Mouse (Mus musculus): ENCODE results near the gene Gm4737.
"Not testable (repeated sequence)": the region's sequence is repeated elsewhere in the genome, so short reads cannot be mapped to it uniquely, and the experiment has no call there.

The Gm4737 gene

GRCm38 (mm10) chr16:46154832-46155231 is at the start of gene Gm4737:
Gm4737 (minus strand) TSS chr16:46155077.
- DNase-seq (ENCODE audit: low spot score): not testable (repeated sequence)

- no peak for DNase-seq (ENCODE audit: low spot score)
Observed at GRCm38 (mm10) chr16:46195792-46196191, 40.9 kb upstream of the Gm4737 start.

GRCm38 (mm10) chr16:46183096-46183495 is 28.2 kb upstream of the Gm4737 start:
- no peak for DNase-seq (ENCODE audit: low spot score)

GRCm38 (mm10) chr16:46178121-46178801 is 23.4 kb upstream of the Gm4737 start:
- no peak for DNase-seq (ENCODE audit: low spot score)

GRCm38 (mm10) chr16:46173039-46173438 is 18.2 kb upstream of the Gm4737 start:
- DNase-seq (ENCODE audit: low spot score): no peak

GRCm38 (mm10) chr16:46166971-46167370 is 12.1 kb upstream of the Gm4737 start:
- DNase-seq (ENCODE audit: low spot score): no peak

GRCm38 (mm10) chr16:46165305-46165704 is 10.4 kb upstream of the Gm4737 start:
- DNase-seq (ENCODE audit: low spot score): no peak

- DNase-seq (ENCODE audit: low spot score): no peak
Observed at GRCm38 (mm10) chr16:46151141-46151540, 3.7 kb downstream of the Gm4737 start.

GRCm38 (mm10) chr16:46148661-46149341 is 6.1 kb downstream of the Gm4737 start:
- DNase-seq (ENCODE audit: low spot score): no peak

GRCm38 (mm10) chr16:46146962-46147361 is 7.9 kb downstream of the Gm4737 start:
- no peak for DNase-seq (ENCODE audit: low spot score)

GRCm38 (mm10) chr16:46122238-46122637 is 32.6 kb downstream of the Gm4737 start:
- DNase-seq (ENCODE audit: low spot score): no peak

- DNase-seq (ENCODE audit: low spot score): no peak
Observed at GRCm38 (mm10) chr16:46121420-46121819, 33.5 kb downstream of the Gm4737 start.

- no peak for DNase-seq (ENCODE audit: low spot score)
Observed at GRCm38 (mm10) chr16:46120607-46121006, 34.3 kb downstream of the Gm4737 start.

GRCm38 (mm10) chr16:46120020-46120419 is 34.9 kb downstream of the Gm4737 start, which contains the start of gene Cd96:
Cd96 (minus strand) TSS chr16:46120251.
- DNase-seq (ENCODE audit: low spot score): no peak

GRCm38 (mm10) chr16:46117645-46118044 is 37.2 kb downstream of the Gm4737 start:
- no peak for DNase-seq (ENCODE audit: low spot score)

GRCm38 (mm10) chr16:46114727-46115126 is 40.1 kb downstream of the Gm4737 start:
- DNase-seq (ENCODE audit: low spot score): no peak

- DNase-seq (ENCODE audit: low spot score): no peak
Observed at GRCm38 (mm10) chr16:46109536-46109935, 45.3 kb downstream of the Gm4737 start.

- DNase-seq (ENCODE audit: low spot score): no peak
Observed at GRCm38 (mm10) chr16:46107431-46107830, 47.4 kb downstream of the Gm4737 start.

- no peak for DNase-seq (ENCODE audit: low spot score)
Observed at GRCm38 (mm10) chr16:46104491-46104890, 50.4 kb downstream of the Gm4737 start.
